Mouse (Mus musculus) testis, adult 2 months (tissue): ENCODE results near the gene Fermt1. TPM values are rescaled to one million over a fixed set of nuclear protein-coding genes. Genes with fewer than 3 reads are reported as not detected.
A peak's percentile ranks its signal among the peaks of the same experiment; 100 is the strongest.

ENCODE experiments used
- H3K27ac ChIP-seq: fragments of 200-500 bp; 2 replicates; pipeline ENCODE4 v1.5.1; 2012; ENCODE audit warnings: low read depth, low read length; ENCODE audit not compliant: control insufficient read depth, insufficient read depth
- H3K27me3 ChIP-seq: fragments of 200-500 bp; 2 replicates; pipeline ENCODE4 v1.6.1; 2012; ENCODE audit warnings: mild to moderate bottlenecking, low read length, moderate library complexity; ENCODE audit not compliant: control insufficient read depth, insufficient read depth
- H3K36me3 ChIP-seq: fragments of 200-500 bp; 2 replicates; pipeline ENCODE4 v1.6.1; 2012; ENCODE audit warnings: mild to moderate bottlenecking, low read length; ENCODE audit not compliant: control insufficient read depth, insufficient read depth
- H3K4me1 ChIP-seq: fragments of 200-500 bp; 2 replicates; pipeline ENCODE4 v1.6.1; 2012; ENCODE audit warnings: low read length; ENCODE audit not compliant: control insufficient read depth, insufficient read depth
- H3K4me3 ChIP-seq: fragments of 200-500 bp; 2 replicates; pipeline ENCODE4 v1.5.1; 2012; ENCODE audit warnings: low read depth, mild to moderate bottlenecking, low read length, moderate library complexity, mixed read lengths; ENCODE audit not compliant: control insufficient read depth
- CTCF ChIP-seq: fragments of 200-500 bp; IDR thresholded peaks from 2 replicates; pipeline ENCODE4 v1.5.1; 2012; ENCODE audit warnings: low read depth, mild to moderate bottlenecking, inconsistent platforms, low read length, moderate library complexity; ENCODE audit not compliant: control insufficient read depth, insufficient read depth, insufficient replicate concordance
- POLR2A ChIP-seq: fragments of 200-500 bp; IDR thresholded peaks from 2 replicates; pipeline ENCODE4 v1.6.1; 2012; ENCODE audit warnings: low read depth, mild to moderate bottlenecking, inconsistent platforms, low read length, moderate library complexity; ENCODE audit not compliant: control insufficient read depth
- polyA plus RNA-seq: library from polyadenylated mRNA; depleted of rRNA; stranded (reverse); fragments of >200 nt; gene quantifications from 2 replicates; pipeline ENCODE4 v1.2.3, GENCODE M21; 2012; rRNA removed

The Fermt1 gene
- 0.08 TPM in 1 of 2 replicates, not detected in the other for polyA plus RNA-seq

DNA sequence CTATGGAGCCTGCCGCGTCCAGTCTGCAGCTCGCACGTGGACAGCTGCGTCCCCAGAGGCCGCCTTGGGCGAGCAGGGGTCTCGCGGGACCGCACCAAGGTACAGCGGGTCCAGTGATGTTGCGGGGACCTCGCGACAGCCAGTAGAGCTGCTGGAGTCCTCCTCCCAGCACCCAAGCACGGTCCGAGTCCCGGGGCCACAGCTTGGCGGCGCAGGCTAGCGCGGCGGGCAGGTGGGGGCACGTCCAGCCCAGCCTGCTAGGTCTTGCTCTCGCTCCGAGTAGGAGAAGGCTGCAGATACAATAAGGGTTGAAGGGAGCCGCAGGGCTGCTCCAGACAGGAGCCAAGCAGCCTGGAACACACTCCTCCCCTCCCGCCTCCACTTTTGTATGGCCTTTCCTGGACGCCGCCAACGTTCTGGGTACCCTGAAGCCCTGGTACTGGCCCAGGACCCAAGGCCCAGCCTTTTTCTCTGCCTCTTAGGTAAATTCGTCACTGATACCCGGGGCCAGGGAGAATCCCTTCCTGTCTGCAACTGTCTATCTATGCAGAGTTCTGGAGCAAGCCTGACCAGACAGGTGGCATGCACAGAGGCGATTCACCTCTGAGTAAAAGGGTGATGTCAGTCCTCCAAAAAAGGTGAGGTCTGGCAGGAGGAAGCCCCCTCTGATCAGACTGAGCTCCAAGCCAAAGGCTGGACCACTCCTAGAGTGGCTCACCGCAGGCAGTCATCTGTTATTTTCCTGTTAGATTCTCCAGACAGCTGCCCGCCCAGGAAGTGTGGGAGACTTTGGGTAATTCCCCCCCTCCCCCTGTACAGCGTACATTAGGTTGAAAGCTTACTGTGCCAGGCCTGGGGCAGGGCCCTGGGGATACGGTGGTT is at the start of gene Fermt1:
Fermt1 (minus strand) TSS at position 581 of the 882 bp plus-strand sequence.
- H3K4me1 ChIP-seq, result peaks cover 5% of the 10 kb centered on the region; the same call in 1 of the 2 replicates
- H3K36me3 ChIP-seq, result no peaks in the 10 kb centered on the region
- TF ChIP-seq POLR2A (no peak), CTCF (no peak)
- no peaks in the 10 kb centered on the region; the same call in 1 of the 2 replicates for H3K27me3 ChIP-seq
- peak within 1 kb of the TSS; percentile 19 for H3K4me3 ChIP-seq
- no peak within 1 kb of the TSS for H3K27ac ChIP-seq

DNA sequence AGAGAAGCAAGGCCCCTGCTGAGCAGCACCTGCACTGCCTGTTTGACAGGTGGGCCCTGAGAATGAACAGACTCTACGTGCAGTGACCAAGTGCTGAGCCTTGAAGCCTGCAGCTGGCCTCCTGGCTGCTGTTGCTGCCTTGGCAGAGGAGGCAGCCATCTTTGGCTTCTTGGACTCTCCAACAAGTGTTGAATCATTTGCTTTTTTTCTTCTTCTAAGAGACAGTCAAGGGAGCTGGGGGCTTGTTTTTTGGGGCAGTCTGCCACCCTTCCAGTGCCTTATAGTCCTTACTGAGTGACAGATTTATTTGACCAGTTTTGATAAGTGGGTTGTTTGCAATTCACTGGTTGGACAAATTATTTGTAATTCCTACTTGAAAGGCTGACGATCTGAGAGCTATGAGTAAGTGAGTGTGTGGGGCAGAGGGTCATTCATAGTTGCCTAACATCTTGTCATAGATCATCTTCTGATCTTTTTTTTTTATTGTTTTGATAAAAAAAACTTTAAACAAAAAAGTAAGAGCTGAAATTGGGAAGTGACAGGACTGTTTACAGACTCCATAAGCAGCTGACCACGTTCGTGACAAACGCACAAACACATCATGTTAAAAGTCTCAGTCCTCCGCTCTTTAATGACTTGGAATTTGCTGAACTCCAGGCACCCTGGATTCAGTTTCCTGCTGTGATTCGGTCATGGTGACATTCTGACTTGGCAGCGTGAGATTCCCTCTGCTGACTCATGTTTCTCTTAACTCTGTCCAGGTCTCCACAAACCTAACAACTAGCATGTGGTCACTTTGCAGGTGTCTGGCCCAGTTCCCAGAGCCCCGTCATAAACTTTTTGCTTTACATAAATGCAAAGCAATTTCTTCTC is 47.2 kb upstream of the Fermt1 start:
- Histone ChIP-seq H3K4me1 (no peaks in the 10 kb centered on the region), H3K27me3 (no peaks in the 10 kb centered on the region), H3K27ac (no peak overlapping the region), H3K4me3 (no peak overlapping the region), H3K36me3 (no peaks in the 10 kb centered on the region)
- TF ChIP-seq POLR2A (no peak), CTCF (no peak)

DNA sequence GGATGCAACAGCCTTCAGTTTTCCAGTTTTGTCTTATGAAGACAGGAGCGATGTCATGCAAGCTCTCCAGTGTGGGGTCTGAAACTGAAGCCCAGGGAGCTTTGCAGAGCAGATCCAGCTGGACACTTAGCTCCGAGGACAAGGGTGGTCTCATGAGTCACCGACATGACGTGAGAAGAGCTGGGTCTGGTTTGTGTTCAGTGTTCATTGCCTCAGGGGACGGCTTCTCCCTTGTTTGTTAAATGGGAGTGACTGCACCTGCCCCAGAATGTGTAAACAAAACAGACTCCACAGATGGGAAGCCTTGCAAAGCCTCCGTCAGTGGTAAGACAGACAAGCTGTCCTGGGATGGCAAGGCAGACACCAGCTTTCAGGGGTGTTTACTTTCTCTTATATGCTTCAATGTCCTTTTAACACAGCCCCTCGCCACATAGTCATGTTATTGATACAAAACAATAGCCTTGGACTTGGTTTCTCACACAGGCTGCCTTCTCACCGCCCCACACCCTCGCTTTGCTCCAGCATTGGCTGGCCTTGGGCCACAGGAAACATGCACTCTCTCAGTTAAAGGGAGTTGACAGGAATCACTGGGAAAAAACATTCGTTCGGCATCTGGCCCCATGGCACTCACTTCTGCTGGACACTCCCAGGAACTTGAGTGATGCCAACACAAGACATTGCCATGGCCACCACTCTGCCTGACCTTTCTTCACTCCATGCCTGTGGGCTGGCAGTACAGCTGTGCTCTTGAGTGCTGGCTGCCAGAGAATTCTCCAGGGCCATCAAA is 44.3 kb upstream of the Fermt1 start:
- H3K36me3 ChIP-seq, result no peaks in the 10 kb centered on the region
- H3K4me1 ChIP-seq, result no peaks in the 10 kb centered on the region
- no peak overlapping the region for H3K27ac ChIP-seq
- TF ChIP-seq CTCF, result no peak
- TF ChIP-seq POLR2A, result no peak
- no peaks in the 10 kb centered on the region for H3K27me3 ChIP-seq
- no peak overlapping the region for H3K4me3 ChIP-seq

DNA sequence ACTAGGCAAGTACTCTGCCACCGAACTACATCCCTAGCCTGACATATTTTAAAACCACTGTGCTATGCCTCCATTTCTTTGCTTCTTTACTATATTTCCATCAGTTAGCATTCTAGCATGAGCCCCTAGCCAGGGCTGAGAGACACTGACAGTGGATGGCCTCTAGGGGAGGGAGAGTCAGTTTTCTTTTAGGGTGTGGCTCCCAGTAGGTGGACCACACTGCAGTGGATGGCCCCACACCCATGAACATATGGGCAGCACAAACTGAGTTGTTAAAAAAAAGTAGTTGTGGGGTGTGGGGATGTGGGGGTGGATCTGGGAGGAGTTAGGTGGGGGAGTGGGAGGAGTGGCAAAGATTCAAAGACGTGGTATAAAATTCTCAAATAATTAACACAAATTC is 27.6 kb upstream of the Fermt1 start:
- H3K27ac ChIP-seq, result no peak overlapping the region
- no peak overlapping the region for H3K4me3 ChIP-seq
- H3K36me3 ChIP-seq, result no peaks in the 10 kb centered on the region
- H3K27me3 ChIP-seq, result no peaks in the 10 kb centered on the region
- no peak for TF ChIP-seq CTCF
- TF ChIP-seq POLR2A, result no peak
- H3K4me1 ChIP-seq, result no peaks in the 10 kb centered on the region

DNA sequence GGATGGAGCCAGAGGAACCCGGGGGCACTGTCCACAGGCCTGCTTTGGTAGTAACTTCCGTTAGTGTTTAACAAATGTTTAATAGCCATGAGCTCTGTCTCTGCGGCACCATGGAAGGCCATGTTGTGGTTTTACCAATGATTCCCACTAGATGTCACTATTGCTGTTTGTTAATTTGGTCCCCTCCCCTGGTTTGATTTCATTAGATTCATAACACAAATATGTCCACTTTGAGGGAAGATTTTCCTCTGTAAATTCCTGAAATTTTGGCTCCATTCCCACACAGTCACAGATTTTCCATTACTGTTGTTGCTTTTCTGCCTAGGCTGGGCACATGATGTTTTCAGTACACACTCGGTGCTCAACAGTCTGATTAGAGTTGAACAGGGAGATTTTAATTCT is 25.1 kb upstream of the Fermt1 start:
- no peak for TF ChIP-seq POLR2A
- no peak; the same call in 1 of the 2 replicates for TF ChIP-seq CTCF
- Histone ChIP-seq H3K4me1 (no peaks in the 10 kb centered on the region), H3K4me3 (no peak overlapping the region), H3K27me3 (no peaks in the 10 kb centered on the region), H3K36me3 (no peaks in the 10 kb centered on the region), H3K27ac (no peak overlapping the region)

DNA sequence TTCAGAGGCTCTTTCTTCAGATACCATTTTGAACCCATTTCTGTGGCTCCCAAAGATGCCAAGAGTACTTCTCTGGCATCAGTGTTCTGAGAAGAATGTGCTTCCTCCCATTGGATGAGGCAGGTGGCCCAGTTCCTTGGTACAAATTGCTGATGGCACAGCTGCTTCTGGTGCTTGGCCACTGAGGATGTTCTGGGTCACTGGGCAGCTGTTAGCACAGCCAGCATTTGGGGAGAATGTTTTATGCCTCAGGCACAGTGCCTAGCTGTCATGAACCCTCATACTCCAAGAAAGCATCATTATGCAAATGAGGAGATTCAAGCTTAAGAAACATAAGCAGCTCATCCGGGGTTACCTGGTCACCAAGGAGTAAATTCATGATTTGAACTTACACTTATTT is 12.1 kb upstream of the Fermt1 start:
- no peaks in the 10 kb centered on the region for H3K36me3 ChIP-seq
- H3K4me1 ChIP-seq, result no peaks in the 10 kb centered on the region
- no peak overlapping the region for H3K4me3 ChIP-seq
- TF ChIP-seq POLR2A (no peak), CTCF (no peak)
- H3K27me3 ChIP-seq, result no peaks in the 10 kb centered on the region
- no peak overlapping the region for H3K27ac ChIP-seq
